9 mouse cellular contexts compared by ENCODE assay signal in genomic region chr1:165132187-165132877, GRCm38 (mm10). TPM values are rescaled to one million over a fixed set of nuclear protein-coding genes. Genes with fewer than 3 reads are reported as not detected.
DNase-seq lines count a peak whose midpoint lies in the region; ATAC-seq and TF ChIP-seq lines count a peak whose summit lies in the region.
"Had no signal": no experiment of that assay in that cellular context is flagged by ENCODE, and none has a peak within 500 bp of the region (broad histone marks: within the 10 kb centered on the region; RNA-seq: fewer than 3 reads in every experiment).

No protein-coding gene starts in this region.

- DNase-seq in kidney, adult 11 months, result peak; percentile 60
- peak; percentile 56 to 72 for DNase-seq in cerebellum, adult 18-20 months
- DNase-seq in forebrain, postnatal 0 days, result peak; percentile 91
- DNase-seq in hindlimb bud, embryonic 11.5 days (ENCODE audit: extremely low spot score, low read depth, low spot score), result peak; percentile 60
- DNase-seq in left cerebral cortex, postnatal 14 days (ENCODE audit: low spot score in 2 of 2), result peak; percentile 89 to 92
- DNase-seq in spleen, postnatal 10 days (ENCODE audit: low spot score in 2 of 2), result peak; percentile 78 to 87

- H3K4me3 ChIP-seq in kidney, embryonic 15.5 days (replicated peaks), result no peak overlapping the region
- H3K4me3 ChIP-seq in forebrain, postnatal 0 days (ENCODE audit: low read depth, low read length), result no peak overlapping the region
- H3K4me3 ChIP-seq in midbrain, embryonic 13.5 days (replicated peaks), result no peak overlapping the region

- H3K4me1 ChIP-seq in kidney, embryonic 15.5 days, result no peaks in the 10 kb centered on the region
- H3K4me1 ChIP-seq in forebrain, postnatal 0 days (ENCODE audit: insufficient read depth), result no peaks in the 10 kb centered on the region
- H3K4me1 ChIP-seq in midbrain, embryonic 13.5 days (replicated peaks), result no peaks in the 10 kb centered on the region

- no peak overlapping the region for H3K9ac ChIP-seq in kidney, embryonic 15.5 days
- no peak overlapping the region for H3K9ac ChIP-seq in forebrain, postnatal 0 days
- no peak overlapping the region for H3K9ac ChIP-seq in midbrain, embryonic 13.5 days (replicated peaks)

- intact Hi-C loops in left cerebral cortex, postnatal 14 days (cut with DNase I), result loop anchor here (5.0 kb wide), 1 partner anchor 680 kb away; no protein-coding TSS in a partner anchor

- H3K27me3 ChIP-seq in kidney, embryonic 15.5 days, result no peaks in the 10 kb centered on the region
- H3K27me3 ChIP-seq in forebrain, postnatal 0 days (ENCODE audit: insufficient read depth, low read length), result no peaks in the 10 kb centered on the region
- H3K27me3 ChIP-seq in midbrain, embryonic 13.5 days, result no peaks in the 10 kb centered on the region

- H3K27ac ChIP-seq in kidney, embryonic 15.5 days, result no peak overlapping the region
- no peak overlapping the region for H3K27ac ChIP-seq in forebrain, postnatal 0 days (ENCODE audit: low read depth, low read length)
- no peak overlapping the region for H3K27ac ChIP-seq in midbrain, embryonic 13.5 days

- TF ChIP-seq CTCF in forebrain, postnatal 0 days (IDR thresholded peaks at IDR 0.05; ENCODE audit: low read depth), result peak; percentile 92

- no peak for ATAC-seq in kidney, embryonic 15.5 days (replicated peaks; ENCODE audit: low FRiP score)
- peak; percentile 83 for ATAC-seq in forebrain, postnatal 0 days
- peak; percentile 76 for ATAC-seq in midbrain, embryonic 13.5 days

- no peaks in the 10 kb centered on the region for H3K9me3 ChIP-seq in kidney, embryonic 15.5 days (replicated peaks)
- H3K9me3 ChIP-seq in forebrain, postnatal 0 days (ENCODE audit: low read length), result no peaks in the 10 kb centered on the region
- no peaks in the 10 kb centered on the region for H3K9me3 ChIP-seq in midbrain, embryonic 13.5 days

- 78% methylated on average over 14 of the region's 14 CpGs for WGBS in kidney, embryonic 15.5 days
- WGBS in forebrain, postnatal 0 days, result 73% methylated on average over 14 of the region's 14 CpGs
- WGBS in midbrain, embryonic 13.5 days, result 80% methylated on average over 14 of the region's 14 CpGs

- no peaks in the 10 kb centered on the region for H3K36me3 ChIP-seq in kidney, embryonic 15.5 days
- H3K36me3 ChIP-seq in forebrain, postnatal 0 days (ENCODE audit: insufficient read depth), result no peaks in the 10 kb centered on the region
- no peaks in the 10 kb centered on the region for H3K36me3 ChIP-seq in midbrain, embryonic 13.5 days

- H3K4me2 ChIP-seq in kidney, embryonic 15.5 days, result no peak overlapping the region
- H3K4me2 ChIP-seq in forebrain, postnatal 0 days (ENCODE audit: low read depth), result no peak overlapping the region
- H3K4me2 ChIP-seq in midbrain, embryonic 13.5 days (replicated peaks), result no peak overlapping the region

RNA-seq across cellular contexts. Expression of gene Tbx19, which starts 28.2 kb away (rescaled TPM):
- polyA plus RNA-seq in kidney, embryonic 15.5 days (2015; fragmentation: Nextera tagmentation; extraction: Ambion mirVana), result 0.10 and 0.23 TPM in 2 replicates
- total RNA-seq in forebrain, postnatal 0 days (2014; rRNA removed), result not detected in 2 replicates
- polyA plus RNA-seq in forebrain, postnatal 0 days (2015; fragmentation: Nextera tagmentation; extraction: Ambion mirVana), result not detected in 2 replicates
- total RNA-seq in left cerebral cortex, postnatal 14 days (2021), result not detected
- polyA plus RNA-seq in midbrain, embryonic 13.5 days (2015; fragmentation: Nextera tagmentation; extraction: Ambion mirVana), result 0.08 TPM in 1 of 2 replicates, not detected in the other
- total RNA-seq: adrenal gland, postnatal 4 days had no signal
